Mouse (Mus musculus) right cerebral cortex, adult 2 months (tissue): ENCODE data around the gene Usp2.

Experiments used
- DNase-seq, 2 experiments: peaks; one replicate each; pipeline ENCODE4 v3.0.0; 2021 to 2022; ENCODE audit warnings: low spot score in 2 of 2

Gene Usp2

DNA sequence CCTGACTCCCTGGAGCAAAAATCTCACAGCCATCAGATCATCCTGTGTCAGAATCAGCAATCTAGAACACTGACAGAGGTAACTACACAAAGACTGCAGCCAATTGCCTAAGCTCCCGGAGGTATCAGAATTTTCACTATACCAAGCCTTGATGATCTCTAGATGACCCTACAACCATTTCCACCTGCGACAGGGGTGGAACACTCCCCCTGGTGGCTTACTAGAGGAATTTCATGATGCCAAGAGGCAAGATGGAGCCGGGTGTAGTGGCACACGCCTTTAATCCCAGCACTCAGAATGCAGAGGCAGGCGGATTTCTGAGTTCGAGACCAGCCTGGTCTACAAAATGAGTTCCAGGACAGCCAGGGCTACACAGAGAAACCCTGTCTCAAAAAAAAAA lies 57.5 kb downstream of the Usp2 start:
- no peak for DNase-seq

DNA sequence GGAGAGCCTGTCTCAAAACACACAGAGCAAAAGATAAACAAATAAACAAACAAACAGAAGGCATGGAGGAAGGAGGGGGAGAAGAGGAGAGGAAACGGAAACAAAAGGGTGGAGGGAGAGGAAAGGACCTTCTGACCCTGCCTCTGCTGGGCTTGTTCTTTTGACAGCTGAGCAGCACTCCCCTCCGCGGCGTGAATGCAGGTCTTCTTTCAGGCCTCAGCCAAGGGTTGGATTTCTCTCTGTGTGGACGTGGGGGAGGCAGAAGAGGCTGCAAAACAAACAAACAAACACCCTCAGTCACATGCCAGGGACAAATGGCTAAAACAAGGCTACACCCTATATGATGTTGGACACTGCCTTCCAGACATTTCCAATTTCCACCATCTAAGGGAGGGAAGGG lies 58.2 kb downstream of the Usp2 start:
- DNase-seq, result no peak

- DNase-seq, result peak; percentile 93 to 94
These were observed 59.0 kb downstream of the Usp2 start for GRCm38 (mm10) chr9:44125546-44126428.

GRCm38 (mm10) chr9:44126746-44127145 lies 59.9 kb downstream of the Usp2 start:
- no peak for DNase-seq

GRCm38 (mm10) chr9:44127351-44127801 lies 60.6 kb downstream of the Usp2 start:
- no peak for DNase-seq

DNA sequence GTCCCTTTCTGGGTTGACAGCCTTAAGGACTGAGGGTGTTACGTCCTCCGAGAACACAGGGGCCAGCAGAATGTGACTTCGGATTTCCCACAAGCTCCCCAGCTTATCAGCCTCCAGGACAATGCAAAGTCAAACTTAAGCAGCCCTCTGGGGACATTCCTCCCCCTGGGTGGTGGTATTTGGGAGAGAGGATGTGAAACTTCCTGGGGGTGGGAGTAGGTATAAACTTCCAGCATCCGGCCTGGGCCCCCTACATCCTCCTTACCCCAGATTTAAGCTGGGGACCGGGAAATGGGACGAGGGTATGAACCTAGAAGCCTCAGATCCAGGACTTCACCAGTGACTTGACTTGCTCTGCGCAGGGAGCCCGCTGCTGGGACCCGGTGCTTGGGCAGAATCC lies 62.8 kb downstream of the Usp2 start:
- DNase-seq, result no peak

GRCm38 (mm10) chr9:44130034-44130433 lies 63.2 kb downstream of the Usp2 start:
- no peak for DNase-seq

GRCm38 (mm10) chr9:44130581-44131275 lies 63.9 kb downstream of the Usp2 start:
- DNase-seq, result no peak

GRCm38 (mm10) chr9:44131276-44131590 lies 64.4 kb downstream of the Usp2 start:
- no peak for DNase-seq

- DNase-seq, result no peak
These were observed 65.4 kb downstream of the Usp2 start for GRCm38 (mm10) chr9:44132200-44132599.

- DNase-seq, result no peak
These were observed 66.5 kb downstream of the Usp2 start for GRCm38 (mm10) chr9:44133287-44133686.

DNA sequence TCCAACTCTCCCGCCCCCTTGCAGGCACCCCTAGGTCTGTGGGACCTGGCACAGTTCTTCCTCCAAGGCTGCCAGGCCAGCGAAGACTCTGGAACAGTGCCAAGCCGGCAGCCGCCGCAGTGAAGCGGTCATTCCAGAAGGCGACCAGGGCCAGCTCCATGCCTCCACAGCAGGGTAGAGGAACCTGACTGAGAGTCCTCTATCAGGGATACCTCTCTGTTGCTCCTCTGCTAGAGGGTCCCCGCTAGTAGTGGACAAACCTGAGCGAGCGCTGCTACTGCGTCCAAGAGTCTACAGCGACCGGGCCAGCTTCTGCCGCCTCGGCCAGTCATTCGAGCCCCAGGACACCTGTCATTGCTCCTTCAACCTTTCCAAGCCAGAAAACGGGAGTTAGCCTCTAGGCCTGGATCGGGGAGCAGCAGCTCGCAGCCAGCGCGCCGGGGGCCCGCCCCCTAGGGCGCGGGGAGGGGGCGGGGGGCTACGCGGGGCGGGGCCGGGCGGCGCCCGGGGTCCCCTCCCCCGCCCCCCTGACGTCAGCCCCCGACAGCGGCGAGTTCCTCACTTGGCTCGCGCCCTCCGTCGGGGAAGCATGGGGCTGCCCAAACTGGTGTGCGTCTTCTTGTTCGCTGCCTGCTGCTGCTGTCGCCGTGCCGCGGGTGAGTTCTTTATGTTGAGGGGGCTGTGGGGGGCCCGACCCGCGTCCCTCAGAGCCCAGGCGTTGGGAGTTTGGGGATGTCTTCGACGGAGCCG lies 67.5 kb downstream of the Usp2 start, which contains the start of gene Mcam:
Gene Mcam, plus strand, starts transcription at position 369 of the 750 bp plus-strand sequence.
- DNase-seq, result no peak

- DNase-seq, result no peak
These were observed 68.3 kb downstream of the Usp2 start for GRCm38 (mm10) chr9:44134851-44135730.

DNA sequence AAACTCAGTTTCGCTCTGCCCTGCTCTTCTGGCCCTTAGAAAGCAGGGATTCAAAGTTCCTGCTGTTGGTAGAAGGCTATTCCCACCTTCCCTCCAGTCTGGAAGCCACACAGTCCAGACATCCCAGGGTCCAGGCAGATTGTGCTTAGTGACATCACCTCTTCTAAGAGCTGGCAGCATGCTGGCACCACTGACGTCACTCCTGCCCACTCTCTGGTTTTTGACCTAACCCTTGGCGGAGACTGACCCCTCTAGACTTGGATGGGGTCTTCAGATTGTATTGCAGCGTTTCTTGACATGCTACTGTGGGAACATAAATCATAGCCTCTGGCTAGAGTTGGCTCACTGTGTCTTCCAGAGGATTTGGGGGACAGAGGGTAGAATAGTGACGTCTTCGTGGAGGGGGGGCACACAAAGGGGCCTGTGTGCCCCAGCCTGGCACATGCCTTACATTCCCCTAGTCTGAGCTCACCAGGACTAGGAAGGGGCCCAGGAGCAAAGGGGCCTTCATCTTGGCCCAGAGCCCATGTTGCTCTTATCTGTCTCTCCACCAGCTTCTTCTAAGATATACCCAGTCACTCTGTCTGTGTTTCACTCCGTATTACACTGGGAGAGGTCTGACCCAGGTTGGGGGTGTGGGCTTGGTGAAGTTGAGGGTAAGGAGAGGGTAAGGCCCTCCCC lies 69.0 kb downstream of the Usp2 start:
- DNase-seq, result no peak

GRCm38 (mm10) chr9:44137846-44138245 lies 71.0 kb downstream of the Usp2 start:
- no peak for DNase-seq

- DNase-seq, result no peak
These were observed 75.1 kb downstream of the Usp2 start for GRCm38 (mm10) chr9:44141951-44142350.

GRCm38 (mm10) chr9:44143421-44143820 lies 76.6 kb downstream of the Usp2 start:
- no peak for DNase-seq

- DNase-seq, result no peak
These were observed 77.3 kb downstream of the Usp2 start for GRCm38 (mm10) chr9:44144023-44144717.

GRCm38 (mm10) chr9:44144718-44145060 lies 77.9 kb downstream of the Usp2 start:
- DNase-seq, result no peak
